Mouse (Mus musculus): ENCODE measurements around the gene Chrna5.
"Not testable (repeated sequence)": the region's sequence is repeated elsewhere in the genome, so short reads cannot be mapped to it uniquely, and the experiment has no call there.

DNA sequence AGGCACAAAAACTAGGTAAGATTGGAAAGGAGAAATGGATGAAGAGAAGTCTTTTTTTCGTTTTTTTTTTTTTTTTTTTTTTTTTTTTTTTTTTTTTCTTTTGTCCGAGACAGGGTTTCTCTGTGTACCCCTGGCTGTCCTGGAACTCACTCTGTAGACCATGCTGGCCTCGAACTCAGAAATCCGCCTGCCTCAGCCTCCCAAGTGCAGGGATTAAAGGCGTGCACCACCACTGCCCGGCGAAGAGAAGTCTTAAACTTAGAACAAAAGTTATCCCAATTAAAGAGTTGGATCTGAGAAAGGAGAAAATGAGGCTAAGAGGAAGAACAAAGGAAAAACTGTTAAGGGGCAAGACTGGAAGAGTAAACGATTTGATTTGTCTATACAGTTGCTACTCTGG, 30.5 kb upstream of the Chrna5 start:
- TF ChIP-seq POLR2A (IDR thresholded peaks at IDR 0.05; ENCODE audit: borderline replicate concordance, extremely low read depth, insufficient read depth, insufficient read length, poor library complexity, severe bottlenecking); CTCF (IDR thresholded peaks at IDR 0.05; ENCODE audit: borderline replicate concordance, extremely low read depth, insufficient read depth, insufficient read length): not testable (repeated sequence)

Measured in brain, embryonic 14.5 days (tissue).